8 mouse cellular contexts compared by ENCODE assay signal in the genomic region with DNA sequence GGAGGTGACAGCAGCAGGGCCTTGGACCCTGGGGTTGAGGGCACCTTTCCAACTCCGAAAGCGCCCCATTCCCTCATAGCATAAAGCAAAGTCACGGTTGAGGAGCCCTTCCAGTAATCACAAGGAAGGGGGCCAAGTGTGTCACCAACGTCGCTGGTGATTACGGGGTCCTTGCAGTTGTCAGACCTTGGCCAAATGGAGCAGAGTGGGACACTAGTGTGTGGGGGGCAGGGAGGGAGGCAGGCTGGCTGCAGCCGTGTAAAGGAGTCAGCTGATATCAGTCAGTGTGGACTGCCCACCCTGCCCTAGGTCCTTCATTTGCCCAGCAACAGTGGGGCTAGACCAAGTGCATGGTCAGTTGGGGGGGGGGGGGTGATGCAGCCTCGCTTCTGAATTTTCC. TPM values are rescaled to one million over a fixed set of nuclear protein-coding genes. Genes with fewer than 3 reads are reported as not detected.
DNase-seq lines count a peak whose midpoint lies in the region; ATAC-seq lines count a peak whose summit lies in the region.

No protein-coding gene starts in this region.

- peak overlapping the region; percentile 74 for H3K4me3 ChIP-seq in kidney, embryonic 14.5 days (ENCODE audit: low read length)
- H3K4me3 ChIP-seq in embryonic facial prominence, embryonic 10.5 days, result peak overlapping the region; percentile 92
- peak overlapping the region; percentile 48 for H3K4me3 ChIP-seq in hindbrain, embryonic 14.5 days (replicated peaks; ENCODE audit: low read length)
- H3K4me3 ChIP-seq in midbrain, embryonic 11.5 days (ENCODE audit: low read depth, low read length), result peak overlapping the region; percentile 76; the same call in 1 of the 2 replicates

- peaks cover 19% of the 10 kb centered on the region; the same call in 1 of the 2 replicates for H3K4me1 ChIP-seq in kidney, embryonic 14.5 days (ENCODE audit: control insufficient read depth, insufficient read depth, low read length)
- peaks cover 49% of the 10 kb centered on the region for H3K4me1 ChIP-seq in embryonic facial prominence, embryonic 10.5 days
- H3K4me1 ChIP-seq in hindbrain, embryonic 14.5 days (replicated peaks; ENCODE audit: control insufficient read depth, insufficient read depth, low read length), result peaks cover 25% of the 10 kb centered on the region
- H3K4me1 ChIP-seq in midbrain, embryonic 11.5 days (ENCODE audit: control insufficient read depth, insufficient read depth, low read length), result peaks cover 22% of the 10 kb centered on the region

- peak overlapping the region; percentile 49 for H3K27ac ChIP-seq in kidney, embryonic 14.5 days (ENCODE audit: low read depth, low read length)
- H3K27ac ChIP-seq in embryonic facial prominence, embryonic 10.5 days (replicated peaks), result peak overlapping the region; percentile 98
- 0 out of 2 replicates have a peak overlapping the region, but pooled peaks have one; percentile 77 for H3K27ac ChIP-seq in hindbrain, embryonic 14.5 days
- H3K27ac ChIP-seq in midbrain, embryonic 11.5 days (ENCODE audit: low read depth, low read length), result no peak overlapping the region

- no peaks in the 10 kb centered on the region for H3K27me3 ChIP-seq in kidney, embryonic 14.5 days (ENCODE audit: control insufficient read depth, insufficient read depth, low read length)
- H3K27me3 ChIP-seq in embryonic facial prominence, embryonic 10.5 days (replicated peaks; ENCODE audit: low read depth, poor library complexity, severe bottlenecking), result no peaks in the 10 kb centered on the region
- H3K27me3 ChIP-seq in hindbrain, embryonic 14.5 days (ENCODE audit: control insufficient read depth, insufficient read depth, low read length), result no peaks in the 10 kb centered on the region
- no peaks in the 10 kb centered on the region for H3K27me3 ChIP-seq in midbrain, embryonic 11.5 days (ENCODE audit: control insufficient read depth, insufficient read depth, low read length)

- H3K36me3 ChIP-seq in kidney, embryonic 14.5 days (ENCODE audit: control insufficient read depth, insufficient read depth, low read length), result peaks cover 60% of the 10 kb centered on the region
- H3K36me3 ChIP-seq in embryonic facial prominence, embryonic 10.5 days (replicated peaks), result peaks cover 81% of the 10 kb centered on the region
- peaks cover 66% of the 10 kb centered on the region for H3K36me3 ChIP-seq in hindbrain, embryonic 14.5 days (replicated peaks; ENCODE audit: control insufficient read depth, insufficient read depth)
- peaks cover 27% of the 10 kb centered on the region for H3K36me3 ChIP-seq in midbrain, embryonic 11.5 days (ENCODE audit: control insufficient read depth, insufficient read depth, low read length)

- no peak overlapping the region for H3K9ac ChIP-seq in kidney, embryonic 14.5 days (ENCODE audit: low read depth, low read length)
- H3K9ac ChIP-seq in hindbrain, embryonic 14.5 days, result peak overlapping the region; percentile 80; the same call in 1 of the 2 replicates
- H3K9ac ChIP-seq in midbrain, embryonic 11.5 days (ENCODE audit: low read length), result no peak overlapping the region

- H3K4me2 ChIP-seq in kidney, embryonic 14.5 days (replicated peaks; ENCODE audit: low read depth, low read length), result peak overlapping the region; percentile 57
- H3K4me2 ChIP-seq in hindbrain, embryonic 14.5 days (replicated peaks), result peak overlapping the region; percentile 87
- peak overlapping the region; percentile 84 for H3K4me2 ChIP-seq in midbrain, embryonic 11.5 days

- WGBS in kidney, embryonic 14.5 days, result 22% methylated on average over 8 of the region's 8 CpGs
- 49% methylated on average over 8 of the region's 8 CpGs for WGBS in embryonic facial prominence, embryonic 10.5 days
- 47% methylated on average over 8 of the region's 8 CpGs for WGBS in hindbrain, embryonic 14.5 days
- WGBS in midbrain, embryonic 11.5 days, result 49% methylated on average over 8 of the region's 8 CpGs

- H3K9me3 ChIP-seq in kidney, embryonic 14.5 days (ENCODE audit: control insufficient read depth, low read length), result no peaks in the 10 kb centered on the region
- no peaks in the 10 kb centered on the region for H3K9me3 ChIP-seq in embryonic facial prominence, embryonic 10.5 days
- H3K9me3 ChIP-seq in hindbrain, embryonic 14.5 days (ENCODE audit: control insufficient read depth, low read length), result no peaks in the 10 kb centered on the region
- H3K9me3 ChIP-seq in midbrain, embryonic 11.5 days (ENCODE audit: control insufficient read depth, low read length), result no peaks in the 10 kb centered on the region

- intact Hi-C loops in left cerebral cortex, postnatal 36 days (cut with DNase I), result no loop called here

- no peak for DNase-seq in kidney, postnatal 36 days
- DNase-seq in embryonic facial prominence, embryonic 10.5 days (ENCODE audit: low spot score), result no peak
- no peak for DNase-seq in hindbrain, embryonic 14.5 days (ENCODE audit: low spot score)
- no peak for DNase-seq in midbrain, embryonic 11.5 days (ENCODE audit: low spot score, missing footprints)
- no peak for DNase-seq in left cerebral cortex, postnatal 36 days (ENCODE audit: low spot score in 2 of 2)
- DNase-seq in urinary bladder, adult 18-20 months (ENCODE audit: low spot score in 2 of 2), result no peak
- DNase-seq in adrenal gland, adult 2 months, result no peak

- ATAC-seq in kidney, embryonic 14.5 days (ENCODE audit: low FRiP score, low TSS enrichment), result peak; percentile 53
- ATAC-seq in hindbrain, embryonic 14.5 days (ENCODE audit: low FRiP score), result peak; percentile 35
- ATAC-seq in midbrain, embryonic 11.5 days (ENCODE audit: low FRiP score), result peak; percentile 45

RNA-seq across cellular contexts. Expression of gene Tpi1, which starts 0.4 kb away (rescaled TPM):
- 643 and 681 TPM in 2 replicates for polyA plus RNA-seq in kidney, embryonic 14.5 days (2014; fragmentation: Nextera tagmentation; extraction: Ambion mirVana)
- 829 and 899 TPM in 2 replicates for polyA plus RNA-seq in embryonic facial prominence, embryonic 10.5 days (2016; fragmentation: Nextera tagmentation; extraction: Ambion mirVana)
- polyA plus RNA-seq in hindbrain, embryonic 14.5 days (2014; fragmentation: Nextera tagmentation; extraction: Ambion mirVana), result 413 and 474 TPM in 2 replicates
- 619 and 639 TPM in 2 replicates for polyA plus RNA-seq in midbrain, embryonic 11.5 days (2014; fragmentation: Nextera tagmentation; extraction: Ambion mirVana)
- 100 to 1,000 TPM; 736 to 850 TPM for total RNA-seq in left cerebral cortex, postnatal 36 days (2021)
- 100 to 1,000 TPM; 385 to 502 TPM for total RNA-seq in adrenal gland, adult 2 months (2021)
- 237 and 285 TPM in 2 replicates for polyA plus RNA-seq in adrenal gland, adult 2 months (2012; rRNA removed)

RNA-seq across cellular contexts. Expression of gene Spsb2, which starts 6.0 kb away (rescaled TPM):
- 8.7 and 11.4 TPM in 2 replicates for polyA plus RNA-seq in kidney, embryonic 14.5 days (2014; fragmentation: Nextera tagmentation; extraction: Ambion mirVana)
- polyA plus RNA-seq in embryonic facial prominence, embryonic 10.5 days (2016; fragmentation: Nextera tagmentation; extraction: Ambion mirVana), result 7.1 and 8.3 TPM in 2 replicates
- 5.2 and 6.6 TPM in 2 replicates for polyA plus RNA-seq in hindbrain, embryonic 14.5 days (2014; fragmentation: Nextera tagmentation; extraction: Ambion mirVana)
- 3.7 and 4.8 TPM in 2 replicates for polyA plus RNA-seq in midbrain, embryonic 11.5 days (2014; fragmentation: Nextera tagmentation; extraction: Ambion mirVana)
- 1 to 10 TPM; 4.9 TPM for total RNA-seq in left cerebral cortex, postnatal 36 days (2021)
- 10 to 100 TPM; 19.6 to 28.0 TPM for total RNA-seq in adrenal gland, adult 2 months (2021)
- polyA plus RNA-seq in adrenal gland, adult 2 months (2012; rRNA removed), result 34.0 and 40.0 TPM in 2 replicates

RNA-seq across cellular contexts. Expression of gene Usp5, which starts 14.8 kb away (rescaled TPM):
- 102 and 139 TPM in 2 replicates for polyA plus RNA-seq in kidney, embryonic 14.5 days (2014; fragmentation: Nextera tagmentation; extraction: Ambion mirVana)
- polyA plus RNA-seq in embryonic facial prominence, embryonic 10.5 days (2016; fragmentation: Nextera tagmentation; extraction: Ambion mirVana), result 191 and 212 TPM in 2 replicates
- 180 and 182 TPM in 2 replicates for polyA plus RNA-seq in hindbrain, embryonic 14.5 days (2014; fragmentation: Nextera tagmentation; extraction: Ambion mirVana)
- 139 and 143 TPM in 2 replicates for polyA plus RNA-seq in midbrain, embryonic 11.5 days (2014; fragmentation: Nextera tagmentation; extraction: Ambion mirVana)
- total RNA-seq in left cerebral cortex, postnatal 36 days (2021), result 100 to 1,000 TPM; 191 to 199 TPM
- total RNA-seq in adrenal gland, adult 2 months (2021), result 100 to 1,000 TPM; 103 to 132 TPM
- 102 and 111 TPM in 2 replicates for polyA plus RNA-seq in adrenal gland, adult 2 months (2012; rRNA removed)

RNA-seq across cellular contexts. Expression of gene Cdca3, which starts 14.9 kb away (rescaled TPM):
- 201 and 232 TPM in 2 replicates for polyA plus RNA-seq in kidney, embryonic 14.5 days (2014; fragmentation: Nextera tagmentation; extraction: Ambion mirVana)
- polyA plus RNA-seq in embryonic facial prominence, embryonic 10.5 days (2016; fragmentation: Nextera tagmentation; extraction: Ambion mirVana), result 225 and 238 TPM in 2 replicates
- 29.3 and 36.2 TPM in 2 replicates for polyA plus RNA-seq in hindbrain, embryonic 14.5 days (2014; fragmentation: Nextera tagmentation; extraction: Ambion mirVana)
- 225 and 244 TPM in 2 replicates for polyA plus RNA-seq in midbrain, embryonic 11.5 days (2014; fragmentation: Nextera tagmentation; extraction: Ambion mirVana)
- 1 to 10 TPM; 1.5 to 1.8 TPM for total RNA-seq in left cerebral cortex, postnatal 36 days (2021)
- total RNA-seq in adrenal gland, adult 2 months (2021), result 1 to 10 TPM; 2.2 to 3.9 TPM
- 5.9 and 8.6 TPM in 2 replicates for polyA plus RNA-seq in adrenal gland, adult 2 months (2012; rRNA removed)

RNA-seq across cellular contexts. Expression of gene Gnb3, which starts 25.6 kb away (rescaled TPM):
- 0.84 and 1.3 TPM in 2 replicates for polyA plus RNA-seq in kidney, embryonic 14.5 days (2014; fragmentation: Nextera tagmentation; extraction: Ambion mirVana)
- polyA plus RNA-seq in embryonic facial prominence, embryonic 10.5 days (2016; fragmentation: Nextera tagmentation; extraction: Ambion mirVana), result 0.60 and 0.97 TPM in 2 replicates
- polyA plus RNA-seq in hindbrain, embryonic 14.5 days (2014; fragmentation: Nextera tagmentation; extraction: Ambion mirVana), result 0.21 and 1.2 TPM in 2 replicates
- 3.8 TPM in 2 replicates for polyA plus RNA-seq in midbrain, embryonic 11.5 days (2014; fragmentation: Nextera tagmentation; extraction: Ambion mirVana)
- under 1 TPM in 1 of 2 experiments, not detected in 1; 0.30 TPM for total RNA-seq in left cerebral cortex, postnatal 36 days (2021)
- 10 to 100 TPM in 1 of 2 experiments, 1 to 10 TPM in 1; 6.7 to 12.2 TPM for total RNA-seq in adrenal gland, adult 2 months (2021)
- 9.2 and 11.9 TPM in 2 replicates for polyA plus RNA-seq in adrenal gland, adult 2 months (2012; rRNA removed)
